Mouse (Mus musculus): ENCODE data around the gene Ncor1. TPM values are rescaled to one million over a fixed set of nuclear protein-coding genes. Genes with fewer than 3 reads are reported as not detected.
"Not testable (repeated sequence)": the region's sequence is repeated elsewhere in the genome, so short reads cannot be mapped to it uniquely, and the experiment has no call there.

Ncor1 gene
- 100 to 1,000 TPM; 126 TPM for total RNA-seq (2021)

GRCm38 (mm10) chr11:62458276-62458724 lies at the start of gene Ncor1, which contains the start of gene Pigl:
Gene Ncor1, minus strand, starts transcription at chr11:62458541.
Gene Pigl, plus strand, starts transcription at chr11:62458460.
- intact Hi-C loops (cut with DNase I): loop anchor here (5.0 kb wide), 2 partner anchors 79 to 94 kb away; partner anchors contain the start of genes Cenpv and Ubb
- peak; percentile 74 for DNase-seq (ENCODE audit: low spot score)

DNA sequence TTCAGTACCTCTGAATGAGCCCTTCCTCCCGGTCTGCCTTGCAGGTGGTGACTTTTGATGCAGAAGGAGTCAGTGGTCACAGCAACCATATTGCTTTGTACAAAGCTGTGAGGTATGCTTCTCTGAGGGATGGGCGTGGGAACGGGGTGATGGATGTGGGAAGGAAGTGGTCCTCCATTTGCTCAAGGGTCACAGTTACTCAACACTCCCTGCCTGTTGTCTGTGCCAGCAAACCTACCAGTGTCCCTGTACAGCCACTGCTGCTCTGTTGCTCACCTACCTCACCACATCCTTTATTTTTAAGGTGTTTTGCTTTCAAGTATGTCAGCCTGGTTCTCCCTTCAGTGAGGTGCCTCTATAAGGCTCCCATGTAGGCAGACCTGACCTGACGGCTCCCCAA lies 49.3 kb upstream of the Ncor1 start:
- intact Hi-C loops (cut with DNase I): no loop called here

GRCm38 (mm10) chr11:62500529-62500928 lies 42.2 kb upstream of the Ncor1 start:
- intact Hi-C loops (cut with DNase I): no loop called here
- no peak for DNase-seq (ENCODE audit: low spot score)

More for the DNA sequence above, 49.3 kb upstream of the Ncor1 start:
- no peak for DNase-seq (ENCODE audit: low spot score)

DNA sequence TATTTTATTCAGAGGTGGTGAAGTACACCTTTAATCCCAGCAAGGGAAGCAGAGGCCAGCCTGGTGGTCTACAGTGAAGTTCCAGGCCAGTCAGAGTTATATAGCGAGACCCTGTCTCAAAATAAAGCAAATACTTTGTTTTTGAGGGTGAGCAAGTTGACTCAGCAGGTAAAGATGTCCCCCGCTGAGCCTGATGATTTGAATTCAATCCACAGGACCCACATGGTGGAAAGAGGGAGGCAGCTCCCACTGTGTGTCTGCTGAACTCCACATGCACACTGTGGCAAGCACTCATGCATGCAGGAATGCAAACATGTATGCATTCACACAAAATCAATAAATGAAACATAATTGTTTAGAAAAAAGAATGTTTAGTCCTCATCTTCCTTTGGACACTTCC lies 40.5 kb upstream of the Ncor1 start:
- intact Hi-C loops (cut with DNase I): loop anchor here (5.0 kb wide), 2 partner anchors 77 to 102 kb away; no protein-coding TSS in a partner anchor

DNA sequence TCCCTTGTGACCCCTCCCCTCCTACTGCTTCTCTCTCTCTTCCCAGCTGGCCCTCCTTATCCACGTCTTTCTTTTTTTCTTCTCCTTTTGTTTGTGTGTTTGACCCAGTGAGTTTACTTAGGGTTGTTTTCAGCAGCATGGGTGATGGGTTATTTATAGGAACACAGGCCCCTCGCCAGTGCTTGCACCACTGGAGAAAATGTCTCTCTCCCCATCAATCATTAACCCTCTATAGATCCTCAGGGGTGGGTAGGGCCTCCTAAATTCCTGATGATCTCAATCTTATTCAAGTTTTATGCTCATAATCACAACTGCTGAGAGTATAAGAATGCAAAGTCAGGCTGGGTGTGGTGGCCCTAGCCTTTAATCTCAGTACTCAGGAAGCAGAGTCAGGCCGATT lies 38.8 kb upstream of the Ncor1 start:
- intact Hi-C loops (cut with DNase I): loop anchor here (5.0 kb wide), 2 partner anchors 75 to 100 kb away; no protein-coding TSS in a partner anchor
- DNase-seq (ENCODE audit: low spot score): no peak

More for the DNA sequence above, 40.5 kb upstream of the Ncor1 start:
- no peak for DNase-seq (ENCODE audit: low spot score)

GRCm38 (mm10) chr11:62496151-62496715 lies 37.9 kb upstream of the Ncor1 start:
- intact Hi-C loops (cut with DNase I): loop anchor here (5.0 kb wide), 2 partner anchors 74 to 99 kb away; no protein-coding TSS in a partner anchor
- DNase-seq (ENCODE audit: low spot score): no peak

DNA sequence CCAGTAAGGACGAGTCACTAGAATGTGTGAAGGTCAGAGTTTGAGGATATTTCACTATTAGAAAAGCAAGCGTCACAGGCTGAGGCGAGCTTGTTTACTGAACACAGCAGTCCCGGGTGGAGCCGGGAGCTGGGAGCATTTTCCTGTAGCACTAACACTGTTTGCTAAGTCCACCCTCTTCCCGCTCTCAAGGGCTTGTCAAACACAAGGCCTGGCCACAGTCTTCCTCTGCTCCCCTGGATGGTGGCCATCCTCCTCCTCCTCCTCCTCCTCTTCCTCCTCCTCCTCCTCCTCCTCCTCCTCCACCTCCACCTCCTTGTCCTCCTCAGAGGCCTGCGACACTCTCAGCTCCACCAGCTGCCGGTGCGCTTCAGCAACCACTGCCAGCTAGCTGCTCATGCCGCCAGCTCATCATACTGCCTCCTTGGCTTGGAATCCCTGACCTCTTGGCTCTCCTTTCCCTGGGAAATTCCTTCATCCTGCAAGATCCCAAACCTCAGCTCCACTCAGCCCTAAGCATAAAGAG lies 37.0 kb upstream of the Ncor1 start:
- intact Hi-C loops (cut with DNase I): loop anchor here (2.0 to 5.0 kb wide), 3 partner anchors 39 to 98 kb away; no protein-coding TSS in a partner anchor
- DNase-seq (ENCODE audit: low spot score): peak; percentile 12

GRCm38 (mm10) chr11:62494754-62495275 lies 36.5 kb upstream of the Ncor1 start:
- intact Hi-C loops (cut with DNase I): loop anchor here (2.0 to 5.0 kb wide), 3 partner anchors 38 to 98 kb away; no protein-coding TSS in a partner anchor
- DNase-seq (ENCODE audit: low spot score): peak; percentile 31

- intact Hi-C loops (cut with DNase I): loop anchor here (2.0 kb wide), 1 partner anchor 37 kb away; no protein-coding TSS in a partner anchor
- DNase-seq (ENCODE audit: low spot score): no peak
These were observed 35.4 kb upstream of the Ncor1 start for GRCm38 (mm10) chr11:62493701-62494100.

DNA sequence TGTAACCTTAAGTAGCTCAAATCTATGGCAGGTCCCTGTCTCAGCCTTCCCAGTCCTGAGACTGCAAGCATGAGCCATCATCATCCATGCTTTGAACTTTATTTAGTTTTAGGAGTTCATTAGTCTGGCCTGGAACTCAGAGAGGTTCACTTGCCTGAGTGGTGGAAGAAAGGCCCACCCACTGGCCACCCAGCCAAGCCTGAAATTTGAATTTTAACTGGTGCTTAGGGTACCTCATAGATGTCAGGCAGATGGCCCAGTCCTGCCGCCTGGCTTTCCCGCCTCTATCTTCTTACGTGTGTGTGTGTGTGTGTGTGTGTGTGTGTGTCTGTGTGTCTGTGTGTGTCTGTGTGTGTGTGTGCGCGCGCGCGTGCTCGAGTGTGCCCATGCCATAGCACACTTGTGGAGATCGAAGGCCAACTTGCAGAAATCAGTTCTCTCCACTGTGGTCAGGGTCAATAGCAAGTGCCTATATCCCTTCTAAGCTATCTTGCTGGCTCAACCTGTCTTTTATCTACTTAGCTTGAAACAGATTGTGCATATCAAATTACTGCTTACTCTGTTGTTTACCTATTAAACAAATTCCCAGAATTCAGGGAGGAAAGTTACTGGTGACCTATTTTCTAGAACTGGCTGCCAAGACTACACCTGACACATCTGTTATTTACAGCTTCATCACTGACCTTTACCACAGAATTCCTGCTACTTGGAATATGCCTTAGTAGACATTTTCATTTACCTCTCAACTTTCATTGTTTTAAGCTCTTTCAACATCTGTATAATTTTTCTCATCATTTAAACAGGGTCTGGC lies 29.4 kb upstream of the Ncor1 start:
- no peak for DNase-seq (ENCODE audit: low spot score)
- intact Hi-C loops (cut with DNase I): no loop called here

DNA sequence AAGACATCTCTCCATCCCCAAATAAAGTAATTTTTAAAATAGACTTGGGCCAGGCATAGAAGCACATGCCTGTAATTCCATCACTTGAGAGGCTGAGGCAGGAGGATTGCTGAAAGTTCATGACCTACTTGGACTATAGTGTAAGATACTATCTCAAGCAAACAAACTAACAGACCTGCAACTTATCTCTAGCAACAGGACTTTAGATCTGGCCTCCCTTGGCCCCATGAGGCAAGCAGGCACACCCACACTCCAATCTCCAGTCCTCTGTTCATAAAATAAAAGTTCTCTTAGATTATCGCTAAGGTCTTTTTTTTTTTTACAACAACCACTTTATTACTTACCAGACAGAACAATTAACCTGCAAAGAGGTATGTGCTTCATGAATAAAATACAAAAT lies 28.6 kb upstream of the Ncor1 start:
- no peak for DNase-seq (ENCODE audit: low spot score)
- intact Hi-C loops (cut with DNase I): no loop called here

- no peak for DNase-seq (ENCODE audit: low spot score)
- intact Hi-C loops (cut with DNase I): no loop called here
These were observed 21.2 kb upstream of the Ncor1 start for GRCm38 (mm10) chr11:62479581-62479980.

- intact Hi-C loops (cut with DNase I): no loop called here
- DNase-seq (ENCODE audit: low spot score): no peak
These were observed 20.6 kb upstream of the Ncor1 start for GRCm38 (mm10) chr11:62478931-62479330.

DNA sequence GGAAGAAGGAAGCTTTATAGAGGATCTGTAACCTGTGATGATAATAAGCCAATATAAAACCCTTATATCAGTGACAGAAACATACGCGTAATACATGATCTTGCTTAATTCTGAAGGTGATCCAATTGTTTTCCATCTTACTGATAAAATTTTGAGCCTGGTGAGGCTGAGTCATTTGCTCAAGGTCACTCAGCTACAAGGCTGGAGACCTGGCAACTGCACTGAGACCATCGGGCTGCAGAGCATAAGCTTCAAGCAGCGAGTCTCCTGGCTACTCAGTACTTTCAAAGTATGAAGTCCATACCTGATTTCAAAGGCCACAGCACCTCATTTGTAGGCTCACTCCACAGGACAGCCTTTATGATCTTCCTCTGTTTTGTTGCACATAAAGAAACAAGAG lies 17.8 kb upstream of the Ncor1 start:
- intact Hi-C loops (cut with DNase I): no loop called here
- DNase-seq (ENCODE audit: low spot score): no peak

- intact Hi-C loops (cut with DNase I): no loop called here
- no peak for DNase-seq (ENCODE audit: low spot score)
These were observed 15.2 kb upstream of the Ncor1 start for GRCm38 (mm10) chr11:62473516-62473915.

- intact Hi-C loops (cut with DNase I): no loop called here
- no peak for DNase-seq (ENCODE audit: low spot score)
These were observed 12.1 kb upstream of the Ncor1 start for GRCm38 (mm10) chr11:62470451-62470850.

DNA sequence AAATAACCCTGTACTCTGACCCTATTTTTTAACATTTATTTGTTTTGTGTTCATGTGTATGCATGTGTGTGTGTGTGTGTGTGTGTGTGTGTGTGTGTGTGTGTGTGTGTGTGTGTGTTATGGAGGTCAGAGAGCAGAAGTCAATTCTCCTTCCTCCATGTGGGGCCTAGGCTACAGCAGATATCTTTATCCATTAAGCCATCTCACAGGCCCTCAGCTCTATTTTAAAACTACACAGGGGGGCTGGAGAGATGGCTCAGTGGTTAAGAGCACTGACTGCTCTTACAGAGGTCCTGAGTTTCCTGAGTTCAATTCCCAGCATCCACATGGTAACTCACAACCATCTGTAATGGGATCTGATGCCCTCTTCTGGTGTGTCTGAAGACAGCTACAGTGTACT lies 8.9 kb upstream of the Ncor1 start:
- intact Hi-C loops (cut with DNase I); DNase-seq (ENCODE audit: low spot score): not testable (repeated sequence)

- intact Hi-C loops (cut with DNase I): no loop called here
- no peak for DNase-seq (ENCODE audit: low spot score)
These were observed 8.2 kb upstream of the Ncor1 start for GRCm38 (mm10) chr11:62466546-62466945.

DNA sequence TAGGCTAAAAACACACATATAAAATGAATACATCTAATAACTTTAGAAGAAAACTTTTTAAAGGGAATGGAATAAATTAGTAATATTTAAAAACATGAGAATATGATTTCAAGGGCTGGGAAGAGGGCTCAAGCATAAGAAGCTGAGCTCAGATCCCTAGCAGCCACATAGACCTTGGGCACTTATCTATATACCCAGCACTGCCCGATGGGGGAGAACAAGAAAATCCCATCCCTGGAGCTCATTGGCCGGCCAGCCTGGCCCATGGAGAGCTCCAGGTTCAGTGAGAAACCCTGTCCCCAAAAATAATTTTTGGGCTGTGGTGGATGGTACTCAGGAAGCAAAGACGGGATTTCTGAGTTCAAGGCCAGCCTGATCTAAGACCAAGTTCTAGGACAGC lies 7.5 kb upstream of the Ncor1 start:
- DNase-seq (ENCODE audit: low spot score): no peak
- intact Hi-C loops (cut with DNase I): no loop called here

DNA sequence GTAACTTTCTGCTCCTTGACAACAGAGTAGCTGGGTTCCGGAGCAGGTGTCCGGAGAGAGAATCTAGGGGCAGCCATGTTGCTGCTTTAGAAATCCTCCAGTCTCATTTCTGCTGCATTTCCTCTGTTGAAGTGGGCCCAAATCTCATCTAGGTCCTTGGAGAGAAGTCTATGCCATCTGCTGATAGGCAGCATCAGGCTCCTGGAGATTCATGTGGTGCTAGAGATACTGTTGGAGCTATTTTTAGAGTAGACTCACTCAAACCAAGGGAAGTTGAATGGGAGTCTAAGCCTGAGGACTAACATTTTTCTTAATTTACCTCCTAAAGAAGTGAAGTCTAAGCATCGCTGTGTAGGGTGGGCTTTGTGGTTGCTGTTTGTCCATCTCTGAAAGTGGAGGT lies 6.4 kb upstream of the Ncor1 start:
- intact Hi-C loops (cut with DNase I): no loop called here
- DNase-seq (ENCODE audit: low spot score): no peak
